Mouse (Mus musculus) midbrain, embryonic 13.5 days (tissue): Measurements from ENCODE around the gene Ganab. TPM values are rescaled to one million over a fixed set of nuclear protein-coding genes. Genes with fewer than 3 reads are reported as not detected.

Experiments used
- ATAC-seq: fragments of 200-750 bp; cut with Nextera tagmentation; 2 replicates; pipeline ENCODE4 v1.8.0; 2017; ENCODE audit warnings: mild to moderate bottlenecking, moderate TSS enrichment, moderate library complexity
- H3K27ac ChIP-seq: fragments of 300-500 bp; sonication (generic); 2 replicates; pipeline ENCODE4 v1.5.1; 2015; ENCODE audit warnings: inconsistent platforms, mild to moderate bottlenecking, moderate library complexity
- H3K27me3 ChIP-seq: fragments of 300-500 bp; sonication (generic); 2 replicates; pipeline ENCODE4 v1.6.1; 2015; ENCODE audit warnings: mild to moderate bottlenecking, inconsistent platforms
- H3K36me3 ChIP-seq: fragments of 300-500 bp; sonication (generic); 2 replicates; pipeline ENCODE4 v1.6.1; 2015; ENCODE audit warnings: mild to moderate bottlenecking, inconsistent platforms
- H3K4me1 ChIP-seq: fragments of 300-500 bp; sonication (generic); replicated peaks from 2 replicates; pipeline ENCODE4 v1.6.1; 2015; ENCODE audit warnings: inconsistent platforms
- H3K4me2 ChIP-seq: fragments of 300-500 bp; sonication (generic); replicated peaks from 2 replicates; pipeline ENCODE4 v1.6.1; 2015; ENCODE audit warnings: moderate library complexity, mild to moderate bottlenecking, inconsistent platforms
- H3K4me3 ChIP-seq: fragments of 300-500 bp; sonication (generic); replicated peaks from 2 replicates; pipeline ENCODE4 v1.5.1; 2015; ENCODE audit warnings: mild to moderate bottlenecking, inconsistent platforms
- H3K9ac ChIP-seq: fragments of 300-500 bp; sonication (generic); replicated peaks from 2 replicates; pipeline ENCODE4 v1.6.1; 2015; ENCODE audit warnings: mild to moderate bottlenecking, inconsistent platforms
- H3K9me3 ChIP-seq: fragments of 300-500 bp; sonication (generic); 2 replicates; pipeline ENCODE4 v1.6.1; 2016; ENCODE audit warnings: mild to moderate bottlenecking, inconsistent platforms
- WGBS: fragments of 180-500 bp; shearing (Covaris S2); methylation state at CpG from one replicate; pipeline ENCODE4 v1.1.7; 2015; 5-methylcytosine and 5-hydroxymethylcytosine counted together
- polyA plus RNA-seq: library from polyadenylated mRNA; unstranded; fragments of >200 nt; fragmentation: Nextera tagmentation; extraction: Ambion mirVana; gene quantifications from 2 replicates; pipeline ENCODE4 v1.2.1, GENCODE M21; 2015

The Ganab gene
- polyA plus RNA-seq, 1 experiment from 2014 or later: 99.8 TPM

- no peaks in the 10 kb centered on the region for H3K9me3 ChIP-seq
- peak within 1 kb of the TSS; percentile 76 for H3K27ac ChIP-seq
- peaks cover 36% of the 10 kb centered on the region for H3K36me3 ChIP-seq
- under 1% methylated on average over 59 of the region's 59 CpGs for WGBS
- H3K4me1 ChIP-seq: peaks cover 13% of the 10 kb centered on the region
- peak within 1 kb of the TSS; percentile 93 for H3K9ac ChIP-seq
- H3K27me3 ChIP-seq: no peaks in the 10 kb centered on the region
- peak within 1 kb of the TSS; percentile 86 for H3K4me2 ChIP-seq
- H3K4me3 ChIP-seq: peak within 1 kb of the TSS; percentile 86
- ATAC-seq: peak; percentile 97
Observed at GRCm38 (mm10) chr19:8871267-8872186, 26.3 kb upstream of the Ganab start, which contains the start of gene Ubxn1. TSS of gene Ubxn1 (plus strand) at chr19:8871496.

GRCm38 (mm10) chr19:8872266-8872840 lies 25.5 kb upstream of the Ganab start:
- whole genome bisulfite sequencing: 81% methylated on average over 10 of the region's 10 CpGs
- Histone ChIP-seq H3K4me3 (peak overlapping the region; percentile 86), H3K4me2 (peak overlapping the region; percentile 86), H3K27ac (no peak overlapping the region), H3K9me3 (no peaks in the 10 kb centered on the region), H3K4me1 (peaks cover 13% of the 10 kb centered on the region), H3K27me3 (no peaks in the 10 kb centered on the region), H3K9ac (peak overlapping the region; percentile 93), H3K36me3 (peaks cover 44% of the 10 kb centered on the region)
- no peak for ATAC-seq

- no peak for ATAC-seq
- no peaks in the 10 kb centered on the region for H3K9me3 ChIP-seq
- peaks cover 23% of the 10 kb centered on the region for H3K4me1 ChIP-seq
- no peak overlapping the region for H3K9ac ChIP-seq
- no peak overlapping the region for H3K27ac ChIP-seq
- WGBS: 91% methylated on average over 7 of the region's 7 CpGs
- H3K4me3 ChIP-seq: no peak overlapping the region
- peaks cover 49% of the 10 kb centered on the region for H3K36me3 ChIP-seq
- no peak overlapping the region for H3K4me2 ChIP-seq
- no peaks in the 10 kb centered on the region for H3K27me3 ChIP-seq
Observed at GRCm38 (mm10) chr19:8875031-8875430, 22.8 kb upstream of the Ganab start.

GRCm38 (mm10) chr19:8880311-8881033 lies 17.4 kb upstream of the Ganab start, which contains the start of gene Uqcc3:
TSS of gene Uqcc3 (minus strand) at chr19:8880923.
- no peaks in the 10 kb centered on the region for H3K27me3 ChIP-seq
- peak within 1 kb of the TSS; percentile 84 for H3K27ac ChIP-seq
- peak within 1 kb of the TSS; percentile 87 for H3K9ac ChIP-seq
- no peaks in the 10 kb centered on the region for H3K9me3 ChIP-seq
- peak; percentile 98 for ATAC-seq
- under 1% methylated on average over 42 of the region's 42 CpGs for WGBS
- H3K4me2 ChIP-seq: peak within 1 kb of the TSS; percentile 86
- peaks cover 15% of the 10 kb centered on the region for H3K4me1 ChIP-seq
- H3K36me3 ChIP-seq: peaks cover 23% of the 10 kb centered on the region
- peak within 1 kb of the TSS; percentile 72 for H3K4me3 ChIP-seq

GRCm38 (mm10) chr19:8881034-8881392 lies 16.9 kb upstream of the Ganab start:
- peak overlapping the region; percentile 84 for H3K27ac ChIP-seq
- ATAC-seq: peak; percentile 16; the same call in 1 of the 2 replicates
- WGBS: 16% methylated on average over 3 of the region's 3 CpGs

GRCm38 (mm10) chr19:8883616-8884015 lies 14.3 kb upstream of the Ganab start, which contains the start of the genes Lbhd1 and Gm49403:
TSS of gene Lbhd1 (plus strand) at chr19:8883732.
TSS of gene Gm49403 (plus strand) at chr19:8883930.
- no peaks in the 10 kb centered on the region for H3K36me3 ChIP-seq
- ATAC-seq: no peak
- no peaks in the 10 kb centered on the region for H3K27me3 ChIP-seq
- peaks cover 24% of the 10 kb centered on the region for H3K4me1 ChIP-seq
- no peak within 1 kb of the TSS for H3K4me2 ChIP-seq
- no peaks in the 10 kb centered on the region for H3K9me3 ChIP-seq
- H3K4me3 ChIP-seq: no peak within 1 kb of the TSS
- WGBS: 65% methylated on average over 3 of the region's 3 CpGs
- no peak within 1 kb of the TSS; the same call in 1 of the 2 replicates for H3K9ac ChIP-seq
- no peak within 1 kb of the TSS for H3K27ac ChIP-seq

More at GRCm38 (mm10) chr19:8881034-8881392, 16.9 kb upstream of the Ganab start:
- H3K36me3 ChIP-seq: peaks cover 18% of the 10 kb centered on the region
- H3K9me3 ChIP-seq: no peaks in the 10 kb centered on the region
- H3K4me1 ChIP-seq: peaks cover 15% of the 10 kb centered on the region
- peak overlapping the region; percentile 72 for H3K4me3 ChIP-seq
- no peaks in the 10 kb centered on the region for H3K27me3 ChIP-seq
- H3K9ac ChIP-seq: peak overlapping the region; percentile 87
- H3K4me2 ChIP-seq: peak overlapping the region; percentile 86

- Histone ChIP-seq H3K4me2 (peak overlapping the region; percentile 82; the same call in 1 of the 2 replicates), H3K36me3 (peaks cover 9% of the 10 kb centered on the region; the same call in 1 of the 2 replicates), H3K4me1 (peaks cover 17% of the 10 kb centered on the region), H3K9me3 (no peaks in the 10 kb centered on the region), H3K27ac (no peak overlapping the region), H3K9ac (0 out of 2 replicates have a peak overlapping the region, but pooled peaks have one; percentile 73), H3K27me3 (no peaks in the 10 kb centered on the region), H3K4me3 (no peak overlapping the region)
- ATAC-seq: no peak
- 39% methylated on average over 1 of the region's 1 CpGs for WGBS
Observed at GRCm38 (mm10) chr19:8886916-8887584, 10.8 kb upstream of the Ganab start.

- no peaks in the 10 kb centered on the region for H3K9me3 ChIP-seq
- ATAC-seq: no peak
- WGBS: 17% methylated on average over 19 of the region's 19 CpGs
- peak overlapping the region; percentile 68 for H3K4me3 ChIP-seq
- H3K27ac ChIP-seq: peak overlapping the region; percentile 77
- H3K4me2 ChIP-seq: peak overlapping the region; percentile 82
- H3K27me3 ChIP-seq: no peaks in the 10 kb centered on the region
- peak overlapping the region; percentile 73 for H3K9ac ChIP-seq
- peaks cover 9% of the 10 kb centered on the region; the same call in 1 of the 2 replicates for H3K36me3 ChIP-seq
- H3K4me1 ChIP-seq: peaks cover 21% of the 10 kb centered on the region
Observed at GRCm38 (mm10) chr19:8887585-8888463, 10.0 kb upstream of the Ganab start.

GRCm38 (mm10) chr19:8888511-8889385 lies 9.1 kb upstream of the Ganab start, which contains the start of the genes 1810009A15Rik and Gm49416:
TSS of gene 1810009A15Rik (plus strand) at chr19:8888853.
TSS of gene Gm49416 (plus strand) at chr19:8888926.
- no peaks in the 10 kb centered on the region for H3K9me3 ChIP-seq
- peak; percentile 97 for ATAC-seq
- H3K27me3 ChIP-seq: no peaks in the 10 kb centered on the region
- peak within 1 kb of the TSS; percentile 85 for H3K27ac ChIP-seq
- peaks cover 27% of the 10 kb centered on the region for H3K4me1 ChIP-seq
- H3K36me3 ChIP-seq: peaks cover 9% of the 10 kb centered on the region; the same call in 1 of the 2 replicates
- peak within 1 kb of the TSS; percentile 82 for H3K4me2 ChIP-seq
- H3K4me3 ChIP-seq: peak within 1 kb of the TSS; percentile 68
- peak within 1 kb of the TSS; percentile 77 for H3K9ac ChIP-seq
- under 1% methylated on average over 58 of the region's 58 CpGs for WGBS
